Comparison of ENCODE assay signal across 21 mouse cellular contexts in genomic region chr16:62832027-62832426, GRCm38 (mm10). TPM values are rescaled to one million over a fixed set of nuclear protein-coding genes. Genes with fewer than 3 reads are reported as not detected.
A peak's percentile ranks its signal among the peaks of the same experiment; 100 is the strongest.
DNase-seq lines count a peak whose midpoint lies in the region; ATAC-seq and TF ChIP-seq lines count a peak whose summit lies in the region.
"Had no signal": no experiment of that assay in that cellular context is flagged by ENCODE, and none has a peak within 500 bp of the region (broad histone marks: within the 10 kb centered on the region; RNA-seq: fewer than 3 reads in every experiment).

No protein-coding gene starts in this region.

- H3K27ac ChIP-seq in hindbrain, embryonic 13.5 days: no peak overlapping the region
- H3K27ac ChIP-seq in hindbrain, embryonic 16.5 days (ENCODE audit: low read depth, low read length): no peak overlapping the region
- H3K27ac ChIP-seq in midbrain, embryonic 11.5 days (ENCODE audit: low read depth, low read length): no peak overlapping the region
- no peak overlapping the region for H3K27ac ChIP-seq in midbrain, embryonic 10.5 days (replicated peaks)
- H3K27ac ChIP-seq in layer of hippocampus, adult 2 months: no peak overlapping the region
- H3K27ac ChIP-seq: embryonic facial prominence, embryonic 12.5 days; forebrain, embryonic 15.5 days; heart, embryonic 10.5 days; hindbrain, embryonic 15.5 days had no signal

- H3K36me3 ChIP-seq in hindbrain, embryonic 13.5 days: no peaks in the 10 kb centered on the region
- H3K36me3 ChIP-seq in hindbrain, embryonic 16.5 days (ENCODE audit: control insufficient read depth, insufficient read depth, low read length): no peaks in the 10 kb centered on the region
- H3K36me3 ChIP-seq in midbrain, embryonic 11.5 days (ENCODE audit: control insufficient read depth, insufficient read depth, low read length): no peaks in the 10 kb centered on the region
- H3K36me3 ChIP-seq in midbrain, embryonic 10.5 days: no peaks in the 10 kb centered on the region
- H3K36me3 ChIP-seq: embryonic facial prominence, embryonic 12.5 days; forebrain, embryonic 15.5 days; heart, embryonic 10.5 days; hindbrain, embryonic 15.5 days had no signal

- ATAC-seq in hindbrain, embryonic 13.5 days (ENCODE audit: low FRiP score): 0 out of 2 replicates have a peak, but pooled peaks have one; percentile 32
- no peak for ATAC-seq in hindbrain, embryonic 16.5 days
- 0 out of 2 replicates have a peak, but pooled peaks have one; percentile 6 for ATAC-seq in midbrain, embryonic 11.5 days (ENCODE audit: low FRiP score)
- ATAC-seq in CD4-positive, CD25-positive, alpha-beta regulatory T cell, adult 4 months: peak; percentile 41
- ATAC-seq in activated CD4-positive, CD25-positive, alpha-beta regulatory T cell, adult 4 months: peak; percentile 20

- 93% methylated on average over 2 of the region's 2 CpGs for WGBS in hindbrain, embryonic 13.5 days
- 86% methylated on average over 2 of the region's 2 CpGs for WGBS in hindbrain, embryonic 16.5 days
- WGBS in midbrain, embryonic 11.5 days: 91% methylated on average over 2 of the region's 2 CpGs
- WGBS in midbrain, embryonic 10.5 days: 92% methylated on average over 2 of the region's 2 CpGs

- TF ChIP-seq CTCF in layer of hippocampus, adult 2 months (conservative IDR thresholded peaks at IDR 0.05): no peak

- H3K4me2 ChIP-seq in hindbrain, embryonic 13.5 days: no peak overlapping the region
- H3K4me2 ChIP-seq in hindbrain, embryonic 16.5 days (ENCODE audit: low read length): no peak overlapping the region
- no peak overlapping the region for H3K4me2 ChIP-seq in midbrain, embryonic 11.5 days
- H3K4me2 ChIP-seq: embryonic facial prominence, embryonic 12.5 days; forebrain, embryonic 15.5 days; hindbrain, embryonic 15.5 days had no signal

- H3K4me1 ChIP-seq in hindbrain, embryonic 13.5 days (replicated peaks): 0 out of 2 replicates have a peak, but pooled peaks cover 2% of the 10 kb centered on the region
- H3K4me1 ChIP-seq in hindbrain, embryonic 16.5 days (ENCODE audit: control insufficient read depth, insufficient read depth, low read depth, low read length): no peaks in the 10 kb centered on the region
- no peaks in the 10 kb centered on the region for H3K4me1 ChIP-seq in midbrain, embryonic 11.5 days (ENCODE audit: control insufficient read depth, insufficient read depth, low read length)
- peaks cover 3% of the 10 kb centered on the region; the same call in 1 of the 2 replicates for H3K4me1 ChIP-seq in midbrain, embryonic 10.5 days
- H3K4me1 ChIP-seq: embryonic facial prominence, embryonic 12.5 days; forebrain, embryonic 15.5 days; heart, embryonic 10.5 days; hindbrain, embryonic 15.5 days had no signal

- no peak overlapping the region for H3K9ac ChIP-seq in hindbrain, embryonic 13.5 days
- no peak overlapping the region for H3K9ac ChIP-seq in hindbrain, embryonic 16.5 days (ENCODE audit: low read depth, low read length)
- H3K9ac ChIP-seq in midbrain, embryonic 11.5 days (ENCODE audit: low read length): no peak overlapping the region
- H3K9ac ChIP-seq: embryonic facial prominence, embryonic 12.5 days; forebrain, embryonic 15.5 days; hindbrain, embryonic 15.5 days had no signal

- no peak for DNase-seq in midbrain, embryonic 11.5 days (ENCODE audit: low spot score, missing footprints)
- no peak for DNase-seq in midbrain, embryonic 10.5 days (ENCODE audit: low spot score)
- DNase-seq in embryo, embryonic 10 days (ENCODE audit: low spot score): no peak
- DNase-seq in layer of hippocampus, adult 2 months (ENCODE audit: low spot score in 2 of 2): no peak
- DNase-seq: cerebellum, adult 11 months had no signal

- no peaks in the 10 kb centered on the region for H3K9me3 ChIP-seq in hindbrain, embryonic 13.5 days
- H3K9me3 ChIP-seq in hindbrain, embryonic 16.5 days (ENCODE audit: control insufficient read depth, low read length): no peaks in the 10 kb centered on the region
- no peaks in the 10 kb centered on the region for H3K9me3 ChIP-seq in midbrain, embryonic 11.5 days (ENCODE audit: control insufficient read depth, low read length)
- no peaks in the 10 kb centered on the region for H3K9me3 ChIP-seq in midbrain, embryonic 10.5 days (replicated peaks)
- H3K9me3 ChIP-seq: embryonic facial prominence, embryonic 12.5 days; forebrain, embryonic 15.5 days; heart, embryonic 10.5 days; hindbrain, embryonic 15.5 days had no signal

- no peaks in the 10 kb centered on the region for H3K27me3 ChIP-seq in hindbrain, embryonic 13.5 days
- H3K27me3 ChIP-seq in hindbrain, embryonic 16.5 days (replicated peaks; ENCODE audit: control insufficient read depth, insufficient read depth, low read length): no peaks in the 10 kb centered on the region
- no peaks in the 10 kb centered on the region for H3K27me3 ChIP-seq in midbrain, embryonic 11.5 days (ENCODE audit: control insufficient read depth, insufficient read depth, low read length)
- no peaks in the 10 kb centered on the region for H3K27me3 ChIP-seq in midbrain, embryonic 10.5 days (ENCODE audit: low read depth, poor library complexity, severe bottlenecking)
- H3K27me3 ChIP-seq: embryonic facial prominence, embryonic 12.5 days; forebrain, embryonic 15.5 days; hindbrain, embryonic 15.5 days had no signal

- no peak overlapping the region for H3K4me3 ChIP-seq in hindbrain, embryonic 13.5 days
- no peak overlapping the region for H3K4me3 ChIP-seq in hindbrain, embryonic 16.5 days (ENCODE audit: low read length)
- H3K4me3 ChIP-seq in midbrain, embryonic 11.5 days (ENCODE audit: low read depth, low read length): no peak overlapping the region
- no peak overlapping the region for H3K4me3 ChIP-seq in midbrain, embryonic 10.5 days
- no peak overlapping the region for H3K4me3 ChIP-seq in layer of hippocampus, adult 2 months
- H3K4me3 ChIP-seq: embryonic facial prominence, embryonic 12.5 days; forebrain, embryonic 15.5 days; heart, embryonic 10.5 days; hindbrain, embryonic 15.5 days had no signal

RNA-seq across cellular contexts. Expression of gene Arl13b, which starts 14.8 kb away (rescaled TPM):
- polyA plus RNA-seq in hindbrain, embryonic 13.5 days (2015; fragmentation: Nextera tagmentation; extraction: Ambion mirVana): 21.3 and 22.6 TPM in 2 replicates
- polyA plus RNA-seq in hindbrain, embryonic 16.5 days (2015; fragmentation: Nextera tagmentation; extraction: Ambion mirVana): 15.9 and 16.5 TPM in 2 replicates
- polyA plus RNA-seq in midbrain, embryonic 11.5 days (2014; fragmentation: Nextera tagmentation; extraction: Ambion mirVana): 15.2 and 17.0 TPM in 2 replicates
- 16.0 and 17.0 TPM in 2 replicates for polyA plus RNA-seq in midbrain, embryonic 10.5 days (2016; fragmentation: Nextera tagmentation; extraction: Ambion mirVana)
- 1 to 10 TPM; 7.4 to 8.6 TPM for polyA plus RNA-seq in CD4-positive, CD25-positive, alpha-beta regulatory T cell, adult 4 months (2017; shearing (Covaris generic))
- polyA plus RNA-seq in activated CD4-positive, CD25-positive, alpha-beta regulatory T cell, adult 4 months (2017; shearing (Covaris generic)): 1 to 10 TPM; 5.3 to 5.8 TPM
- total RNA-seq in layer of hippocampus, adult 2 months (2021): 10 to 100 TPM in 1 of 2 experiments, 1 to 10 TPM in 1; 9.8 to 11.9 TPM

RNA-seq across cellular contexts. Expression of gene Stx19, which starts 17.6 kb away (rescaled TPM):
- 0.63 and 0.82 TPM in 2 replicates for polyA plus RNA-seq in hindbrain, embryonic 13.5 days (2015; fragmentation: Nextera tagmentation; extraction: Ambion mirVana)
- 0.26 and 0.29 TPM in 2 replicates for polyA plus RNA-seq in hindbrain, embryonic 16.5 days (2015; fragmentation: Nextera tagmentation; extraction: Ambion mirVana)
- polyA plus RNA-seq in midbrain, embryonic 11.5 days (2014; fragmentation: Nextera tagmentation; extraction: Ambion mirVana): 0.07 and 0.37 TPM in 2 replicates
- 0.30 and 0.36 TPM in 2 replicates for polyA plus RNA-seq in midbrain, embryonic 10.5 days (2016; fragmentation: Nextera tagmentation; extraction: Ambion mirVana)
- 1 to 10 TPM; 1.7 to 2.1 TPM for polyA plus RNA-seq in CD4-positive, CD25-positive, alpha-beta regulatory T cell, adult 4 months (2017; shearing (Covaris generic))
- 1 to 10 TPM in 1 of 2 experiments, under 1 TPM in 1; 0.65 to 1.0 TPM for polyA plus RNA-seq in activated CD4-positive, CD25-positive, alpha-beta regulatory T cell, adult 4 months (2017; shearing (Covaris generic))
- total RNA-seq in layer of hippocampus, adult 2 months (2021): not detected
- total RNA-seq: adrenal gland, postnatal 10 days; adrenal gland, postnatal 4 days; common myeloid progenitor, adult 5-6 weeks; ES-E14; gastrocnemius, adult 8-10 months; gastrocnemius, postnatal 36 days; heart, postnatal 14 days; hematopoietic stem cell, adult 5-6 weeks had no signal

RNA-seq across cellular contexts. Expression of gene Pros1, which starts 22.1 kb away (rescaled TPM):
- 12.3 and 12.5 TPM in 2 replicates for polyA plus RNA-seq in hindbrain, embryonic 13.5 days (2015; fragmentation: Nextera tagmentation; extraction: Ambion mirVana)
- 10.1 and 11.6 TPM in 2 replicates for polyA plus RNA-seq in hindbrain, embryonic 16.5 days (2015; fragmentation: Nextera tagmentation; extraction: Ambion mirVana)
- polyA plus RNA-seq in midbrain, embryonic 11.5 days (2014; fragmentation: Nextera tagmentation; extraction: Ambion mirVana): 19.5 and 23.0 TPM in 2 replicates
- polyA plus RNA-seq in midbrain, embryonic 10.5 days (2016; fragmentation: Nextera tagmentation; extraction: Ambion mirVana): 19.2 and 19.6 TPM in 2 replicates
- polyA plus RNA-seq in CD4-positive, CD25-positive, alpha-beta regulatory T cell, adult 4 months (2017; shearing (Covaris generic)): 10 to 100 TPM; 14.6 to 15.2 TPM
- polyA plus RNA-seq in activated CD4-positive, CD25-positive, alpha-beta regulatory T cell, adult 4 months (2017; shearing (Covaris generic)): 1 to 10 TPM; 7.4 to 8.8 TPM
- 1 to 10 TPM; 8.5 to 9.5 TPM for total RNA-seq in layer of hippocampus, adult 2 months (2021)

RNA-seq across cellular contexts. Expression of gene Nsun3, which starts 45.4 kb away (rescaled TPM):
- polyA plus RNA-seq in hindbrain, embryonic 13.5 days (2015; fragmentation: Nextera tagmentation; extraction: Ambion mirVana): 9.4 and 10.7 TPM in 2 replicates
- 9.1 and 10.9 TPM in 2 replicates for polyA plus RNA-seq in hindbrain, embryonic 16.5 days (2015; fragmentation: Nextera tagmentation; extraction: Ambion mirVana)
- polyA plus RNA-seq in midbrain, embryonic 11.5 days (2014; fragmentation: Nextera tagmentation; extraction: Ambion mirVana): 10.0 and 11.6 TPM in 2 replicates
- 7.8 and 11.3 TPM in 2 replicates for polyA plus RNA-seq in midbrain, embryonic 10.5 days (2016; fragmentation: Nextera tagmentation; extraction: Ambion mirVana)
- 10 to 100 TPM; 19.2 to 31.6 TPM for polyA plus RNA-seq in CD4-positive, CD25-positive, alpha-beta regulatory T cell, adult 4 months (2017; shearing (Covaris generic))
- polyA plus RNA-seq in activated CD4-positive, CD25-positive, alpha-beta regulatory T cell, adult 4 months (2017; shearing (Covaris generic)): 10 to 100 TPM; 26.8 to 27.9 TPM
- total RNA-seq in layer of hippocampus, adult 2 months (2021): 10 to 100 TPM; 10.4 to 12.0 TPM
